Mouse (Mus musculus) cerebellum, adult 2 months (tissue): ENCODE data around the gene Foxo3.

Experiments
- CTCF ChIP-seq: fragments of 200-500 bp; IDR thresholded peaks from 2 replicates; pipeline ENCODE4 v1.5.1; 2011; ENCODE audit warnings: low read depth, mild to moderate bottlenecking, control low read depth, low read length, moderate library complexity, borderline replicate concordance; ENCODE audit not compliant: insufficient read depth
- POLR2A ChIP-seq: fragments of 200-500 bp; IDR thresholded peaks from 2 replicates; pipeline ENCODE4 v1.6.1; 2011; ENCODE audit warnings: low read length, control low read depth, borderline replicate concordance; ENCODE audit not compliant: insufficient read depth

GRCm38 (mm10) chr10:42237556-42237955, 39.0 kb downstream of the Foxo3 start:
- TF ChIP-seq CTCF (no peak), POLR2A (no peak)
